Mouse (Mus musculus) gonadal fat pad, adult 2 months (tissue): Measurements from ENCODE around the gene Myo3b. TPM values are rescaled to one million over a fixed set of nuclear protein-coding genes. Genes with fewer than 3 reads are reported as not detected.
"Not testable (repeated sequence)": the region's sequence is repeated elsewhere in the genome, so short reads cannot be mapped to it uniquely, and the experiment has no call there.

ENCODE experiments used
- DNase-seq: peaks from one replicate; pipeline ENCODE4 v3.0.0-alpha.2; 2012; ENCODE audit warnings: low read depth
- polyA plus RNA-seq: library from polyadenylated mRNA; depleted of rRNA; stranded (reverse); fragments of >200 nt; gene quantifications from 2 replicates; pipeline ENCODE4 v1.2.3, GENCODE M21; 2012

The Myo3b gene
- polyA plus RNA-seq, 1 experiment = 24.4 TPM

GRCm38 (mm10) chr2:70195418-70196248 is 156.7 kb downstream of the Myo3b start:
- no peak for DNase-seq

DNA sequence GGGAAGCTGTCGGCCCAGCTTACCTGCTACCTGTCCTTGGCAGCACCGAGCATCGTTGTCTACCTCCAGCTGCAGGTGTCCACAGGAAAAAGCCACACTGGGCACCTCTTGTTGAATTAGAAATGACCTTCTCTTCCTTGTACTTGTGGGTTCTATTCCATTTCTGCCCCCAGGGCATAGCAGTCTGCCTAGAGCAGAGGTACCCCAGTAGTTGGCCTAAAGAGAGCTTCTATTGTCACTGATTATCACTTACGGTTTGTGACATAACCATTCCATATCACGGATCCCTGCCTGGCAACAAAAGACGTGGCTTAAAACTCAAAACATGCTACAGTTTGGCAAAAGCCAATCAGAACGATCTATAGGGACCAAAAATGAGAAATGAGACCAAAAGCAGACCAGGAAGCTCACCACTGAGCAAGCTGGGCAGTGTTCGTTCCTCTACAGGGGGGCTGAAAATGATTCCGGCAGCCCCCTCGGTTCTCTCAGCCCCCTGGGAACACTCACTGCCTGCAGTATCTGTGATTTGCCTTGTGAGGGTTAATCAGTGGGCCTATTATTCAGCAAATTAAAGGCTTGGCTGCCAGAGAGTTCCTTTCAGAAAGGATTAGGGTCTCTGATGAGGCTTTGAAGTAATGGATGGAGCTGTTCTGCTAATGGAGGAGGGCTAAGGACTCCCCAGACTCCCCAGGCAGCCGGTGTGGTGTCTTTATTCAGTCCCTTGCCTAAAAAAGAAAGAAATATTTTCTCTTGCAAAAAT is 163.1 kb downstream of the Myo3b start:
- no peak for DNase-seq

GRCm38 (mm10) chr2:70202578-70203167 is 163.7 kb downstream of the Myo3b start:
- no peak for DNase-seq

- DNase-seq = no peak
Measured at GRCm38 (mm10) chr2:70208411-70208810, 169.5 kb downstream of the Myo3b start.

DNA sequence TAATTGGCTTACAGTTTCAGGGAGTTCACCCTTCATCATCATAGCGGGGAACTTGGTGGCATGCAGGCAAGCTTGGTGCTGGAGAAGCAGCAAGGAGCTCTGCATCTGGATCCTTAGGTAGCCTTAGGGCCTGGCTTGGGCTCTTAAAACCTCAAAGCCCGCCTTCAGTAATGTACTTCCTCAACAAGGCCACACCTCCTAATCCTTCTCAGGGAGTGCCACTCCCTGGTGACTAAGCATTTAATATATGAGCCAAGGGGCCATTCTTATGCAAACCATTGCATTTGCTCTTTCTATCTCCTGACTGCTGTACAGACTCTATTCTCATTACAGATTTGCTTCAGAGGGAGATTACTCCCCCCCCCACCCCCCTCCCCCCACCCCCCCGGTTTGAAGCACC is 170.9 kb downstream of the Myo3b start:
- no peak for DNase-seq

- no peak for DNase-seq
Measured at GRCm38 (mm10) chr2:70210427-70211332, 171.8 kb downstream of the Myo3b start.

DNA sequence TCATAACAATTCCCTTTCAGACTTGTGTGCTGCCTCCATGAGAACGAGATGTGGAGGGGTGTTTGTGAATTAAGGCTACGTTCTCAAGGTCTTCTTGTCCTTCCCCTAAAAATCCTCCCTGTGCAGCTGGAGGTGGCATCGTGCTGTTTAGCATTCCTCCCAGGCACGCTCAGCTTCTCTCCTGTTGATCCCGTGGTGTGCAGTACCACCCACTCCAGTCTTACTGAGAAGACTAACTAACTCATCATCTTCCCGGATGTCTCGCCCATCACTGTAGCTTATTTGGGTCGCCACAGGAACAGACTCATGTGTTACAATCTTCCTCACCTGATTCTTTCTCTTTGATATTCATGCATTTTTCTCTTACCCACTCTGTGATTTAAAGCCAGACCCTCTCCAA is 175.5 kb downstream of the Myo3b start:
- no peak for DNase-seq

- no peak for DNase-seq
Measured at GRCm38 (mm10) chr2:70217800-70218199, 178.9 kb downstream of the Myo3b start.

GRCm38 (mm10) chr2:70218469-70218868 is 179.5 kb downstream of the Myo3b start:
- no peak for DNase-seq

DNA sequence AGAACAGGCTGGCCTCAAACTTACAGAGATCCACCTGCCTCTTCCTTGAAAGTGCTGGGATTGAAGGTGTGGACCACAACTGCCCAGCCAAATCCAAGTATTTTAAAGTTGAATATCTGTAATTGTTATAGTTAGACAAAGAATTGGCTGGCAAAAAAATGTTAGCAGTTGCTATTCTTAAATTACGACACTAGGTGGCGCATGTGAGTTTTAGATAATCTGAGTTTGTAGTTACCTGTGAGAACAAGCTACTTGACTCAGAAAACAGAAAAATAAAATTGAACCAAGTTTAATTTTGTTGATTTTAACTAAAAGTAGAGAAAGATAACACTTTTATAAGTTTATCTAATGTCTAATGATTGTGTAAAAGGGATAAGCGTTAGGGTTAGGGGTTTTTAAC is 187.8 kb downstream of the Myo3b start:
- DNase-seq = no peak

DNA sequence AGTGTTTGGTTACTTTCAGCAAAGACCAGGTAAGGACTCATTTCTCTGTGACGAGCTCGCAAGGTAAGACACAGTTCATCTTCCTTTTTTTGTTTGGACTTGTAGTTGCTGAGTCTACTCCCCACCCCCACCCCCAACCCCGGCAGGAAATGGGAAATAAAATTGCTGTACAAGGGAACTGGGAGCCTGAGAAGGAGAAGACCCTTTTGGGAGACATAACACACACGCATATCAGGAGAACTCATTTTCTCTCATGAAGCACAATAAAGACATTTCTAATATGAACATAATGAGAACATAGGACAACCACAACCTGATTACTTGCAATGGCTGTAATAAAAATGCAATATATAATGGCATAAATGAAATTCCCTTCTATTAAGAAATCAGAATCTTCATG is 195.5 kb downstream of the Myo3b start:
- not testable (repeated sequence) for DNase-seq

GRCm38 (mm10) chr2:70245981-70246380 is 207.1 kb downstream of the Myo3b start:
- DNase-seq = peak; percentile 85

GRCm38 (mm10) chr2:70248616-70249015 is 209.7 kb downstream of the Myo3b start:
- no peak for DNase-seq

DNA sequence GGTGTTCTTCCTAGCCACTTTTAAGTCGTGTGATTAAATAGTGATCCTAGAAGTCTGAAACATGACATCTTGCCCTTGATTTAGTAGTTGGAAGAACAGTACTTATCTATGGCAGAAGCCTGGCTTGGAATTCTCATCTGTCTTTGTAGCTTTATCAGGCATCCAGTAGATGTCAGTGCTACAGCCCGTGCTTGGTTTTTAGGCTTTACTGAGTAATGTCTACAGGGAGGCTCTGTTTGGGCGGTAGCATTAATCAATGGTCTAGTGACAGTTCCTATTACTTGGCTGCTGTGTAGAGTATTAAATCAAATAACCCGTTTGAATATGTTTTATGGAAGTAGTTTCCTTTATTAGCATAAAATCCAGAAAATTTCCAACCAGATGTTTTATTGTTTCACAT is 210.9 kb downstream of the Myo3b start:
- no peak for DNase-seq

DNA sequence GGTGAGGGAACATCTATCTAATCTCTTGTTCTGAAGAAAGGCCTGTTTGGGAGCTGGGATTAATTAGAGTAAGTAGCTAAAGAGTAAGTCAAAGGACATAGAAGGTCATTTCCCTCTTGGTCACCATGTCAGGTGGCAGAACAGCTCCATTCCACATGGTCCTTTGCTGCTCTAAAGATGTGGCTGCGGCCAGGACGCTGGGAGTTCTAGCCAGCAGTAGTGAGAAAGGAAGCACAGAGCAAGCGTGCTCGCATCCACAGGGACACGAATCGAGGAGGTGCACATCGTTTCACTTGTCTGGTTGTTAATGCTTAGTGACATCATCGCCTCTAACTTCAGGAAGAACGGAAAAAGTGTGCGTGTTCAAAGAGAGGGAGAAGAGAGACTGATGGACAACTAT is 212.3 kb downstream of the Myo3b start:
- DNase-seq = no peak

DNA sequence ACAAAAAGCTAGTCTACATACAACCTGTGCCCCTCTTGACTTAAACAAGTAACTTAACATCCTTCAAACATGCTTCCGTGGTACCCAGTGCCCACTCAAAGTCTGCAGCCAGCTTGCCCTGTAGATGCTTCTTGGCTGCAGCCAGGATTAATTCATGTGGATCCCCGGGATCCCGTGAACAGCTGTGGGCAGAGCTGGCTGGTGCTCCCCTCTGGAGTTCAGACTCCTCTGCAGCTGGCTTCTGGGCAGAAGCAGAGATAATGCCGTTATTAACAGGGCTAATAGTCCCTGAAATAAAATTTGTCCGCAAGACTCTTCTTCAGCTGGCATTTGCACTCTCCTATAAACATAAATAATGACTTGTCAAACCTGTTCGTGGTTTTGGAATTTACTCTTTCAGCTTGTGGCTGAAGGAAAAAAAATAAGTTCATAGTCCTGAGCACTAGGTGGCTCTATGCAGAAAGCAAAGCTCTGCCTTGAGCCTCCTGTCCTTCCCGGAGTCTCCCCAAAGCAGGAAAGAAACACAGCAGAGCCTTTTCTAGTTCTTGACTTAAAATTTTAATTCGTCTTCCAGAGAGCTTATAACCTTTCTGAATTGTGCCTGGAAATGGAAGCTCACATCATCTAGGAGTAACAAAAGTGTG is 220.6 kb downstream of the Myo3b start:
- no peak for DNase-seq

DNA sequence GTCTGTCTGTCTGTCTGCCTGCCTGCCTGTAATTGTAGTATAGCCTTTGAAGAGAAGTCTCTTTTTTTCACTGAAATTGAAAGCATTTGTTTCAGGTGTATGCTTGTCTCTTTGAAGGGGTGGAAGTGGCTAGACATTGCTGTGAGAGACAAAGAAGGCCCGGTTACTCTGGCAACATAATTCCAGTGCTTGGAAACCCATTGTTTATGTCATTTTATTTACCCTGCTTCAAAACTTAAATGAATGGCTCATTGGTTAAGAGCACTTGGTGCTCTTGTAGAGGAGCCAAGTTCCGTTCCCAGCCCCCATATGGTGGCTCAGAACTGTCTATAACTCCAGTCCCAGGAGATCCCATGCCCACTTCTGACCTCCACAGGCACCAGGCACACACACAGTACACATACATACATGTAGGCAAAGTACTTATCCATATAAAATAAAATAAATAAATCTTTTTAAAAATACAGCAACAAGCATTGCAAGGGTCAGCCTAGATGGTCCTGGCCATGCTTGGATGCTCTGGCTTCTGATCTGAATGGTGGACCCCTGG is 221.8 kb downstream of the Myo3b start:
- DNase-seq = no peak

DNA sequence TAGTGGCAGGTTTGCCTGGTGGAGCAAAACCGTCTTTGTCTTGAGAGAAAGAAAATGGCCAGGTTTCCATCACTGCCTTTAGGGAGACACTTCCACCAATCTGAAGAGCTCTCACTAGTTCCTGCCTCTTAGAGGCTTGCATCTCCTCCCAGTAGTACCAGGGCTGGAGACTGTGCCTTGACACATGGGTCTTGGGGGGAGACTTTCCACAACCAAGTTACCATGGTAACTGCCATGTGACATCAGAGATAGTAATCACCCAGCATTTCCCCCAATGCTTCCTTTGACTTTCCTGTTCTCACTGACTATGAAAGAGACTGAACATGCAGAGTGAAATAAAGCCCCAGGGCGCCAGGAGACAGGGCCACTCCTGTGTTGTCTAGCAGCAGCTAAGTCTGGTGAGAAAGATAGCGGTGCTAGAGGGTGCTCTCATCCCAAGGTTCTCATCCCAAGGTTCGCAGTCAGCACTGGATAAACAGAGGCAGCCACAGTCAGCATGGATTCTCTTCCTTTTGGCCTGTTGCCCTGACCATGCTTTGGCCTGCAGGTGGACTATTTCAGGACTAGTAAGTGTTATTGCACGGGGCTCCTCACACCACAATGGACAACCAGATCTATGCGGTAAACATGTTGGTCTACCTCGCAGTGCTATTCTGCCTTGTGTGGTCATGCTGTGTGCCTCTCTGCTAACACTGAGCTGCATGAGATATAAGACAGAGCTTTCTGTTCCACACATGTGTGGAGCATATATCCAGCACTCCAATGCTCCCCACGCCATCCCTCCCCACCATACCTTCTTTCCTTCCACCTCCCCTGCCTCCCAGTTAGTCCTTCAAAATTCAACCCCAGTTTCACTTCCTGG is 223.0 kb downstream of the Myo3b start:
- DNase-seq = no peak

GRCm38 (mm10) chr2:70262565-70263082 is 223.7 kb downstream of the Myo3b start:
- no peak for DNase-seq
